Mouse (Mus musculus) erythroblast, embryonic 14.5 days (primary cell): ENCODE measurements around the gene Nsun7.

ENCODE experiments used
- GATA1 ChIP-seq: IDR thresholded peaks from 2 replicates; pipeline ENCODE4 v1.6.1; 2012; ENCODE audit warnings: low read length, inconsistent platforms, mixed read lengths
- TAL1 ChIP-seq: IDR thresholded peaks from 3 replicates; pipeline ENCODE4 v1.6.1; 2012; ENCODE audit warnings: low read length, inconsistent platforms, mixed read lengths

GRCm38 (mm10) chr5:66340356-66341102 lies 80.8 kb downstream of the Nsun7 start:
- TF ChIP-seq GATA1 = no peak
- TF ChIP-seq TAL1 = no peak
